Mouse (Mus musculus): ENCODE data around the gene D430041D05Rik. TPM values are rescaled to one million over a fixed set of nuclear protein-coding genes. Genes with fewer than 3 reads are reported as not detected.
A peak's percentile ranks its signal among the peaks of the same experiment; 100 is the strongest.
"Not testable (repeated sequence)": the region's sequence is repeated elsewhere in the genome, so short reads cannot be mapped to it uniquely, and the experiment has no call there.

D430041D05Rik gene
- polyA plus RNA-seq, 1 experiment from 2014 or later = 10.2 TPM

DNA sequence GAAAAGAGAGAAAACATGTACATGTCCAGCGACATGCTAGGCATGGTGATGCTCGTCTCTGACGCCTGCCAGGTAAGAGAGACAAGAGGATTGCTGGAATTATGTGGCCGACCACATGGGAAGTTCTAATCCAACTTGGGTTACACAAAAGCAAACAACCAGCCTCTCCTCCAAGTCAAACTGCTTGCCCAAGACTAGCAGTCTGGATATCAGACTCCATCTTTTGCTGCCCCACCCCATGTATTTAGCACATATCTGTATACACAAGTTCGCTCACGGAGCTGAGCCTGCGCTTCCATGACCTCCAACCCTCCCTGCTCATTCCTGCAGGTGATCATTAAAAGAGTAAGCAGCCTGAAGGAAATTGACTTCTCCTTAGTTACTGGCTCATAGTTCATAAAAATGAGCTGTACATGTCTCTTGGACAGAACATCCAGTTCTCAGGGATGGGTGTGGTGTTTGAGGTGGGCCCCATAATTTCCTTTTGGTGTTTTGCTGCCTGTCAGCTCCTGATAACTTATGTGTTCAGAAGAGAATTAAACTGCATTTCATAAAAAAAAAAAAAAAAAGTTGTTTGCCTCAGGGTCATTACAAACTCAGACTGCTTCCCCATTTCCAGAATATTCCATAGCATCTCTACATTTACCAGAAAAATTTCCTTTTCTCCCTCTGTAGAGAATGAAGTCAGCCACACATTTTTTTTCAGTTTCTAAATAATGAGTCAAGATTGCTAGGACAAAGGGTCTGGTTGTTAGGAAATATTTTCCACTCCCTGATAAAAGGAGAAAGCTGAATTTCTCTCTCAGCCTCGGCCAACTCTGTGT, 288.9 kb downstream of the D430041D05Rik start:
- Histone ChIP-seq H3K27ac (replicated peaks) (peak overlapping the region; percentile 69), H3K4me1 (replicated peaks) (peaks cover 11% of the 10 kb centered on the region), H3K36me3 (no peaks in the 10 kb centered on the region), H3K4me3 (peak overlapping the region; percentile 66), H3K9ac (peak overlapping the region; percentile 68), H3K4me2 (peak overlapping the region; percentile 98), H3K9me3 (no peaks in the 10 kb centered on the region), H3K27me3 (0 out of 2 replicates have a peak, but pooled peaks cover 11% of the 10 kb centered on the region)
- 81% methylated on average over 8 of the region's 8 CpGs for WGBS
- ATAC-seq (ENCODE audit: low FRiP score, low read depth) = no peak

DNA sequence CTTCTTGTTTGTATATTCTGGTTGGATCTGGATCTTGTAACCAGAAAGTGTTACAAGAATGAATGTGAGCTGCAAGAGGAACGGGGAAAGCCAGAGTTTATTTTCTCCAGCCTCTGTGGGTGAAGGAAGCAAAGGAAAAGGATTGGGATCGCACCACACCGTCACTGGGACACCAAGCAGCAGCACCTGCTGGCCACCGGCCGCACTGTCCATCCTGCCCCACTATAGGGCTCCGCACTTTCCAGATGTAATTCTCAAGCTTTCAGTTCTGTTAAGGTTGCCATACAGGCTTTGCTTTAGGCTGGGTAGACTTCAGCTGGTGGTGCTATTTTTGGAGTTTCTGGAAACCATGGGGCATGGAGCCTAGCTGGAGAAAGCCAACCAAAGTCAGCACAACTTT, 290.5 kb downstream of the D430041D05Rik start:
- H3K36me3 ChIP-seq = no peaks in the 10 kb centered on the region
- H3K27me3 ChIP-seq = 0 out of 2 replicates have a peak, but pooled peaks cover 3% of the 10 kb centered on the region
- H3K9ac ChIP-seq = no peak overlapping the region
- no peaks in the 10 kb centered on the region for H3K9me3 ChIP-seq
- H3K4me1 ChIP-seq (replicated peaks) = peaks cover 11% of the 10 kb centered on the region
- no peak for ATAC-seq (ENCODE audit: low FRiP score, low read depth)
- H3K4me2 ChIP-seq = no peak overlapping the region
- no peak overlapping the region for H3K4me3 ChIP-seq
- no peak overlapping the region for H3K27ac ChIP-seq (replicated peaks)
- WGBS = 70% methylated on average over 6 of the region's 6 CpGs

DNA sequence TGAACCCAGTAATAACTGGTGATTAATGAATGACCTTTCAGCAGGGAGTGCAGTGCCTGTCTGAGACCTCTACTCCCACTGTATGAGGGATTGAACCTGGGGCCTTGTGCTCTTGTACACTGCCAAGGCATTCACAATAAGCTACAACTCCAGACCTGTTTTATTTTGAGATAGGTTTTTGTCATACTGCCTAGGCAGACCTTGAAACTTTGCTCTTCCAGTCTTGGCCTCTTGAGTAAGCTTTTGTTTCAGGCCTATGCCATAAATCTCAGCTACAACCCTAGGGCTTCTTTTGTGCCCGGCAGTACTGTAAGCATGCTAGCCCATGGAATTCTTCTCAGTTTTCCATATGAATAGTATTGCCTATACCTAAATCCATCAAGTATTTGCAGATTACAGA, 291.7 kb downstream of the D430041D05Rik start:
- Histone ChIP-seq H3K9me3 (no peaks in the 10 kb centered on the region), H3K27me3 (no peaks in the 10 kb centered on the region), H3K36me3 (no peaks in the 10 kb centered on the region), H3K4me1 (replicated peaks) (peaks cover 11% of the 10 kb centered on the region), H3K27ac (replicated peaks) (no peak overlapping the region), H3K9ac (no peak overlapping the region), H3K4me2 (no peak overlapping the region), H3K4me3 (no peak overlapping the region)
- WGBS = 62% methylated on average over 1 of the region's 1 CpGs
- no peak for ATAC-seq (ENCODE audit: low FRiP score, low read depth)

DNA sequence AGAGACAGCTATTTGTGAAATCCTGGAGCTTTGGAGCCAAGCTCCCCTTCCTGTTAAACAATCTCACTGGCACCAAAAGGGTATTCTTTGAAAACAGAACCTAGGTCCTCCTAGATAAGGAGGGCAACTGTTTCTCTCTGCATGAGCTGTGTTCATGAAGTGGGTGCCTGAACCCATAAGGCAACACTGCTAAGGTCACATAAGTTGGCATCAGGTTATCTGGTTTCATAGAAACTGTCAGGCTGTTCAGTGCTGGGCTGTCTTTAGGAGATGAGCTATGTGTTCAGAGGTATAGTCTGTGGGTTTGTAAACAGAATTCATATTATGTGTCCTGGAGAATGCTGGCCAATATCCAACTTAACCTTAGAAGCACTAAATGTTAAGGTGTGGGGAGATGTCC, 293.6 kb downstream of the D430041D05Rik start:
- H3K4me2 ChIP-seq; H3K36me3 ChIP-seq; H3K27ac ChIP-seq (replicated peaks); H3K4me1 ChIP-seq (replicated peaks); H3K4me3 ChIP-seq; H3K27me3 ChIP-seq; H3K9ac ChIP-seq; H3K9me3 ChIP-seq; ATAC-seq (ENCODE audit: low FRiP score, low read depth): not testable (repeated sequence)

DNA sequence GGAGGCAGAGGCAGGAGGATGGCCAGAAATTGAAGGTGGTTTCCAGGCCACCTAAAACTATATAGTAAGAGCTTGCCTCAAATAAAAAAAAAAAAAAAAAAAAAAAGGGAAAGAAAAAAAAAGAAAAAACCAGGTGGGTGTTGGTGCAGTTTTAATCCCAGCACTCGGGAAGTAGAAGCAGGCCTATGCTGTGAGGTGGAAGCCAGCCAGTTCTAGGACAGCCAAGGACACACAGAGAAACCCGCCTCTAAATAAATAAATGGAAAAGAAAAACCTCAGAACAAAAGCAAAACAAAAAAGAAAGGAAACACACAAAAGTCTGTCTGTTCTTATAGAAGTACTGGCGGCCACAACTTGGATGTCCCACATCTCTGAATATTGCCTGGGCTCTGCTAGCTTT, 295.9 kb downstream of the D430041D05Rik start:
- Histone ChIP-seq H3K27ac (replicated peaks) (no peak overlapping the region), H3K9me3 (no peaks in the 10 kb centered on the region), H3K27me3 (no peaks in the 10 kb centered on the region), H3K4me2 (no peak overlapping the region), H3K4me3 (no peak overlapping the region), H3K4me1 (replicated peaks) (no peaks in the 10 kb centered on the region), H3K9ac (no peak overlapping the region), H3K36me3 (no peaks in the 10 kb centered on the region)
- 81% methylated on average over 3 of the region's 3 CpGs for WGBS
- ATAC-seq (ENCODE audit: low FRiP score, low read depth) = no peak

DNA sequence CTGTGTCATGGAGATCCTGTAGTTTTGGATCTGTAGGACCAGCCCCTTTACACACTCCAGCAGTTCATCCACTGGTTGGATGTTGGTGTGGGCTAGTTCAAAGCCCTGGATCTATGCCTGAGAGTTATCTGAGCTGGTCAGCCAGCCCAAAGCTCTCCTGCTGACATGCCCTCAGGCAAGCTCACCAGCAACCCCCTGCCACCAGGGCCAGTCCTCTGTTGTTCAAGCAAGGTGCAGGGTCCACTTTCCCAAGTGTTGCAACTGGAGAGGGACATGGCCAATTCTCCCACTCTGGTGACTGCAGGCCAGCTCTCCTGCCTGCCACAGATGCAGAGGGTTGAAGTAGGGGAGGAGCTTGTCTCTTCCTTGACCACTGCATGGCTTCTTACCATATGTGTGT, 297.2 kb downstream of the D430041D05Rik start:
- not testable (repeated sequence) for H3K36me3 ChIP-seq; H3K4me1 ChIP-seq (replicated peaks); H3K27ac ChIP-seq (replicated peaks); H3K4me3 ChIP-seq; H3K27me3 ChIP-seq; ATAC-seq (ENCODE audit: low FRiP score, low read depth); H3K9ac ChIP-seq; H3K9me3 ChIP-seq; H3K4me2 ChIP-seq

DNA sequence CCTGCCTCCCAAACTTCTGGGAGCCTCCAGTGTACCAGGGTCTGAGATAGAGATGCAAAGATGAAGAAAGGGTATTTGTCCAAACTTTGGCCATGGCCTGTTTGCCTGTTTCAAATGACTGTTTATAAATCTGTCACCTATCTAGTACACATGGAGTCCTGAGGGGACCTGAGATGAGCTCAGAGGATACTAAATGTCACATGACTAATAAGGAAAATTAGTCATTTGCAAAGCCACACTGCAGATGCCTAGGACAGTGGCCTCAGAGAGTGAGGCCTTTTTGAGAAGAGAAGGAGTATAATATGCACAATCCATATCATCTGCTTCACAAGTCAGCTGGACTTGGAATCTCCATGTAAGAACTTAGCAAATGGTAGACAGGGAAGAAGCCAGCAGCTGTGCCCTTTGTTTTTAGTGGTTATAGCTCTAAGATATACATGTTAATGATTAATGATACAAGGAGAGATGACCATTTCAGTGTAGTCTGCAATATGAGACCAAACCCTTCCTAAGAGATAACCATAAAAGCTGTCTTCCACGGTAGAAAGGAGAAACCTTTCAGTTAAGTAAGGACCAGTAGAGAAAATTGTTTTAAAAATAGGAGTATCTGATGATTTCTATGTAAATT, 299.5 kb downstream of the D430041D05Rik start:
- ATAC-seq (ENCODE audit: low FRiP score, low read depth); H3K9ac ChIP-seq; H3K4me1 ChIP-seq (replicated peaks); H3K9me3 ChIP-seq; H3K4me2 ChIP-seq; H3K27ac ChIP-seq (replicated peaks); H3K36me3 ChIP-seq; H3K27me3 ChIP-seq; H3K4me3 ChIP-seq: not testable (repeated sequence)
- WGBS = no CpG with 5 or more reads among the region's 1 CpGs

DNA sequence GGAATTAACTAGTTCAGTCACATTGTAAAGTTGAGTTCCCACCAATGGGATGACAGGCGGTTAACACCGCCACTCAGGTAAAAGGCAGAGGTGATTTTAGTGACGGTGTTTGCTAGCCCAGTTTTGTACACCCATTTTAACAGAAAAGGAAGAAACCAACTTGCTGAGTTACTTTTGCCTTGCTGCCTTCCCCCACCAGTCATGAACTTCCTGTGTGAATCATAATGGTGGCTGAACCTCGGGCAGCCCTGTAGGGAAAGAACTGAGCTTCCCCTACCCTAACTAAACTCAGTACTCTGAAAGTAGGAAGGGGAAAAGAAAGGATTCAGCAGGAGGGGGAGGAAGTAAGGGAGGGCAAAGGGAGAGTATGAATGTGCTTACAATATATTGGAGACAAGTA, 300.8 kb downstream of the D430041D05Rik start:
- H3K4me1 ChIP-seq (replicated peaks) = no peaks in the 10 kb centered on the region
- WGBS = 94% methylated on average over 4 of the region's 4 CpGs
- H3K27me3 ChIP-seq = no peaks in the 10 kb centered on the region

DNA sequence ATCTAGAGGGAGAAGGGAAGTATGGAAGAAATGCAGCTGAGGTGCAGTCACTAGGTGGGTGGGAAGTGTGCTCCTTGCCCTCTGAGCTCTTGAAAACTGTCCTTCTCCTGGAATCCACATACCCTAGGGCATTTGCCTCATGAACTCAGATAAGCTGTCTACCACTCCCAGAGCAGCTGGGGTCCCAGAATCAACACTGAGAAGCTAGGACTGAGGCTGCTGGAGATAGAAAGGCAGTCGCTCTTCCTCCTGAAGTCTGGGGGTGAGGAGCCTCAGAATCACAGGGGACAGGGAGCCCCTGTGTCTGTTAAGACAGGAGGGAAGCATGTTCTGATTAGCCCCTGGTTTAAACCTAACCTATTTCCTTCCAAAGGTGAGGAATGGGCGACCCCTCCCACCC, 301.3 kb downstream of the D430041D05Rik start:
- no peak for ATAC-seq (ENCODE audit: low FRiP score, low read depth)
- H3K4me3 ChIP-seq = no peak overlapping the region
- no peaks in the 10 kb centered on the region for H3K9me3 ChIP-seq
- no peaks in the 10 kb centered on the region for H3K36me3 ChIP-seq
- 85% methylated on average over 2 of the region's 2 CpGs for WGBS
- H3K4me2 ChIP-seq = no peak overlapping the region
- H3K4me1 ChIP-seq (replicated peaks) = no peaks in the 10 kb centered on the region
- no peak overlapping the region for H3K9ac ChIP-seq
- no peak overlapping the region for H3K27ac ChIP-seq (replicated peaks)
- no peaks in the 10 kb centered on the region for H3K27me3 ChIP-seq

More for the DNA sequence above, 300.8 kb downstream of the D430041D05Rik start:
- Histone ChIP-seq H3K36me3 (no peaks in the 10 kb centered on the region), H3K9ac (no peak overlapping the region), H3K4me2 (no peak overlapping the region), H3K4me3 (no peak overlapping the region), H3K27ac (replicated peaks) (no peak overlapping the region), H3K9me3 (no peaks in the 10 kb centered on the region)
- no peak for ATAC-seq (ENCODE audit: low FRiP score, low read depth)

DNA sequence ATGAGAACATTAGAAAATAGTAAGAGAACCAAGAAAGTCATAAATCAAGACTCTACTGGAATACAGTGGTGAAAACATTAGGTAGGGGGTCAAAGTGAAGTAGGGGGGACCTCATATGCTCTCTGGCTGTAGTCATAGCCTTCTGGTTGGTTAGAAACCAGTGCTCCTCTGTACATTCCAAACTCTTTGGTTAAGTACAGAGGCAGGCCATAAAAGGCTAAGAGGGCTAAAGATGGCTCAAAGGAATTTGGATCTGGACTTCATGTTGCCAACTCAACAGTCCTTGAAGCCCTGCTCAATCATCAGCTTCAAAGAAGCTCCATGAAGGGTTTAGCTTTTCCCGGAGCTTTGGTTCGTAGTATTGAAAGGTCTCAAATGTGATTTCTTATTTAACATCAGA, 301.8 kb downstream of the D430041D05Rik start:
- not testable (repeated sequence) for H3K27me3 ChIP-seq; H3K4me1 ChIP-seq (replicated peaks); H3K4me2 ChIP-seq; H3K36me3 ChIP-seq; H3K27ac ChIP-seq (replicated peaks); ATAC-seq (ENCODE audit: low FRiP score, low read depth); H3K4me3 ChIP-seq; H3K9me3 ChIP-seq; H3K9ac ChIP-seq
- WGBS = 93% methylated on average over 2 of the region's 2 CpGs

DNA sequence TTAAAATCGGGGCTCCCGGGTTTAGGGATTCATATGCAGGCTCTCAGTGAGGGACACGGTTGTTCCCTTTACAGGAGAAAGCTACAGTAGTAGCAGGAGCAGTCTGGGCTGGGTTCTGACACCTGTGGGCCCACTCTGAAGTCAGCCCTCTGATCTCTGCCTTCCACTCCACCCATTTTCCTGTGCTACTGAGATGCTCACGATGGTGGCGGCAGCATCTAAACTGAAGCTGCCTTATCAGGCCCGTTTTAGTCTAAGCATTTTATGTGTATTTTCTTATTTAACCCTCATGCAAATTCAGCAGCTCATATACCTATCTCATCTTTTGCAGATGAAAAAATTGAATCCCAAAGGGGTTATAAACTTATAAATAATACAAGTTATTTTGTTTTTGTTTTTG, 306.0 kb downstream of the D430041D05Rik start:
- no peaks in the 10 kb centered on the region for H3K9me3 ChIP-seq
- ATAC-seq (ENCODE audit: low FRiP score, low read depth) = no peak
- no peak overlapping the region for H3K4me3 ChIP-seq
- no peak overlapping the region for H3K9ac ChIP-seq
- no peaks in the 10 kb centered on the region for H3K36me3 ChIP-seq
- no peaks in the 10 kb centered on the region for H3K4me1 ChIP-seq (replicated peaks)
- no peak overlapping the region for H3K4me2 ChIP-seq
- no peak overlapping the region for H3K27ac ChIP-seq (replicated peaks)
- WGBS = 95% methylated on average over 6 of the region's 6 CpGs
- no peaks in the 10 kb centered on the region for H3K27me3 ChIP-seq

DNA sequence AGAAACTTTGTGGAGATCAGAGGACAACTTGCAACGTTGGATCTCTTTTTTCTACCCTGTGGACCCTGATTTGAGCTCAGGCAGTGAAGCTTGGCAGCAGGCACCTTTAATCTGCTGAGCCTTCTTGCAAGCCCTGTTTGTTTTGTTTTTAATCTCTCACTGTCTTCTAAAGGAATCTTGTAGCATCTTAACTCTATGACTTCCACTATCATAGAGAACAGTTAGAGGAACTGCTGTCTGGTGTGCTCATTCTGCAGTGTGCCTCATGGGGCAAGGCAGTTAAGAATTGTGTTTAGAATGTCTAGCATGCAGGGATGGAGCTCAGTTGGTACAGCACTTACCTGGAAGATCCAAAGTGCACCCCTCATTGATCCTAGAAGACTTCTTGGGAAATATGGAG, 310.9 kb downstream of the D430041D05Rik start:
- Histone ChIP-seq H3K9me3 (no peaks in the 10 kb centered on the region), H3K9ac (no peak overlapping the region), H3K4me1 (replicated peaks) (peaks cover 11% of the 10 kb centered on the region), H3K27ac (replicated peaks) (no peak overlapping the region), H3K36me3 (no peaks in the 10 kb centered on the region), H3K4me3 (no peak overlapping the region), H3K27me3 (no peaks in the 10 kb centered on the region), H3K4me2 (no peak overlapping the region)
- 59% methylated on average over 1 of the region's 1 CpGs for whole genome bisulfite sequencing
- ATAC-seq (ENCODE audit: low FRiP score, low read depth) = no peak

DNA sequence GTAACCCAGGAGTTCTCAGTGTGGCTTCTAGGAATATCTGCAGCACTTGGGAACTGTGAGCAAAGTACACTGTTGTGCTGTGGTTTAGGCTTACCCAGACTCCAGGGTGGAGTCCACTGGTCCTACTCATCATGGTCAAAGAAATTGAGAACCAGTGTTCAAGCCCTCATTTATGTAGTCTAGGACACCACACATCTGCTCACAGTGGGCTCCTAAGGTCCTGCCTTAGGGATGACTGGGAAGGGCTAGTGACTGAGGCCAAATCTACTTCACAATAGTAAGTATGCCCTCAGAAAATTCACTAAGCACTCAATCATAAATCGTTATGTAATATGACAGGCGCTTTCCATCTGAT, 311.6 kb downstream of the D430041D05Rik start:
- no peak overlapping the region for H3K9ac ChIP-seq
- no peaks in the 10 kb centered on the region for H3K36me3 ChIP-seq
- no peaks in the 10 kb centered on the region for H3K9me3 ChIP-seq
- no peak overlapping the region for H3K4me2 ChIP-seq
- WGBS = 100% methylated on average over 2 of the region's 2 CpGs
- H3K27ac ChIP-seq (replicated peaks) = no peak overlapping the region
- no peaks in the 10 kb centered on the region for H3K27me3 ChIP-seq
- no peak for ATAC-seq (ENCODE audit: low FRiP score, low read depth)
- no peak overlapping the region for H3K4me3 ChIP-seq
- peaks cover 11% of the 10 kb centered on the region for H3K4me1 ChIP-seq (replicated peaks)

Measured in hindbrain, embryonic 15.5 days (tissue).